Mouse (Mus musculus) olfactory bulb, adult 2 months (tissue): ENCODE measurements around the gene Pnma3.

Experiments used
- CTCF ChIP-seq: fragments of 200-500 bp; IDR thresholded peaks from 2 replicates; pipeline ENCODE4 v1.5.1; 2012; ENCODE audit warnings: low read depth, mild to moderate bottlenecking, low read length, moderate library complexity; ENCODE audit not compliant: insufficient read depth
- POLR2A ChIP-seq: fragments of 200-500 bp; IDR thresholded peaks from 2 replicates; pipeline ENCODE4 v1.6.1; 2012; ENCODE audit warnings: mild to moderate bottlenecking, low read depth, low read length, moderate library complexity; ENCODE audit not compliant: insufficient read depth

GRCm38 (mm10) chrX:73064415-73064793 is at the start of gene Pnma3:
- TF ChIP-seq POLR2A (no peak), CTCF (no peak)
